Mouse (Mus musculus): ENCODE data around the gene Smad3. TPM values are rescaled to one million over a fixed set of nuclear protein-coding genes. Genes with fewer than 3 reads are reported as not detected.

The Smad3 gene
- polyA plus RNA-seq, 1 experiment, result 30.2 TPM

DNA sequence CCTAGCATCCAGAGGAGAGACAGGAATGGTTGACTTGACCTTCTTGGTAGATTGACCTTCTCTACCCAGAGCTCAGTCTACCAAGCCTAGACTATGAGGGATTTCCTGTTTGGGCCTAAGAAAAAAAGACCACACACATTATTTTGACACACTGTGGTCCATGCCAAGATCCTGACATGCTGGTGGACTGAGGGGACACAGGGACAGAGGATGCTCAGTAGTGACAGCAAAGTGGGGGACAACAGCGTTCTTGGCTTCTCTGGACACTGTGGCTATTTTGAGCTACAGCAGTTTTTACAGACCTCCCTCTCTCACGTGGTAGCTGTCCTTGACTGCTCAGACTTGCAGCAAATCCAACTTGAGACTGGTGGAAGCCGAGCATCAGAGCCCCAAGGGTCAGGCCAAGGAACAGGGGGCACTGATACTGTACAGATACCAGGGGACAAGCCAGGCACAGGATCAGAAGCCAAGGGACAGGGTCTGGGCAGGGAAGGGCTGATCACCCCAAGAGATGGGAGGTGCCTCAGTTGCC is 40.3 kb downstream of the Smad3 start:
- H3K4me1 ChIP-seq (ENCODE audit: control insufficient read depth, insufficient read depth, insufficient read length), result peaks cover 66% of the 10 kb centered on the region
- peak overlapping the region; percentile 12; the same call in 1 of the 2 replicates for H3K27ac ChIP-seq (ENCODE audit: insufficient read depth, low read length)
- no peak overlapping the region for H3K4me3 ChIP-seq (ENCODE audit: extremely low read depth, insufficient read depth, insufficient read length)
- H3K36me3 ChIP-seq (ENCODE audit: control insufficient read depth, insufficient read depth, low read length), result no peaks in the 10 kb centered on the region
- DNase-seq (ENCODE audit: low read depth in 1 of 2, low spot score in 2 of 2), result no peak
- TF ChIP-seq CTCF (IDR thresholded peaks at IDR 0.05; ENCODE audit: extremely low read depth, insufficient read depth, insufficient read length, insufficient replicate concordance), result no peak
- TF ChIP-seq POLR2A (IDR thresholded peaks at IDR 0.05; ENCODE audit: low read depth, low read length), result no peak
- 62% methylated on average over 3 of the region's 3 CpGs for WGBS
- H3K27me3 ChIP-seq (ENCODE audit: control insufficient read depth, insufficient read depth, low read length), result no peaks in the 10 kb centered on the region

GRCm38 (mm10) chr9:63716150-63717138 is 41.4 kb downstream of the Smad3 start:
- H3K27me3 ChIP-seq (ENCODE audit: control insufficient read depth, insufficient read depth, low read length), result no peaks in the 10 kb centered on the region
- WGBS, result 45% methylated on average over 18 of the region's 18 CpGs
- H3K27ac ChIP-seq (ENCODE audit: insufficient read depth, low read length), result 0 out of 2 replicates have a peak overlapping the region, but pooled peaks have one; percentile 13
- H3K4me3 ChIP-seq (ENCODE audit: extremely low read depth, insufficient read depth, insufficient read length), result no peak overlapping the region
- peaks cover 58% of the 10 kb centered on the region for H3K4me1 ChIP-seq (ENCODE audit: control insufficient read depth, insufficient read depth, insufficient read length)
- peak in 1 of 2 experiments; percentile 53 for DNase-seq (ENCODE audit: low read depth in 1 of 2, low spot score in 2 of 2)
- H3K36me3 ChIP-seq (ENCODE audit: control insufficient read depth, insufficient read depth, low read length), result no peaks in the 10 kb centered on the region
- TF ChIP-seq POLR2A (IDR thresholded peaks at IDR 0.05; ENCODE audit: low read depth, low read length), result no peak
- no peak for TF ChIP-seq CTCF (IDR thresholded peaks at IDR 0.05; ENCODE audit: extremely low read depth, insufficient read depth, insufficient read length, insufficient replicate concordance)

GRCm38 (mm10) chr9:63714572-63714971 is 43.2 kb downstream of the Smad3 start:
- WGBS, result 43% methylated on average over 6 of the region's 6 CpGs
- Histone ChIP-seq H3K36me3 (ENCODE audit: control insufficient read depth, insufficient read depth, low read length) (no peaks in the 10 kb centered on the region), H3K27ac (ENCODE audit: insufficient read depth, low read length) (no peak overlapping the region), H3K4me3 (ENCODE audit: extremely low read depth, insufficient read depth, insufficient read length) (no peak overlapping the region), H3K27me3 (ENCODE audit: control insufficient read depth, insufficient read depth, low read length) (no peaks in the 10 kb centered on the region), H3K4me1 (ENCODE audit: control insufficient read depth, insufficient read depth, insufficient read length) (peaks cover 41% of the 10 kb centered on the region)
- DNase-seq (ENCODE audit: low read depth in 1 of 2, low spot score in 2 of 2), result no peak
- TF ChIP-seq CTCF (IDR thresholded peaks at IDR 0.05; ENCODE audit: extremely low read depth, insufficient read depth, insufficient read length, insufficient replicate concordance) (no peak), POLR2A (IDR thresholded peaks at IDR 0.05; ENCODE audit: low read depth, low read length) (no peak)

DNA sequence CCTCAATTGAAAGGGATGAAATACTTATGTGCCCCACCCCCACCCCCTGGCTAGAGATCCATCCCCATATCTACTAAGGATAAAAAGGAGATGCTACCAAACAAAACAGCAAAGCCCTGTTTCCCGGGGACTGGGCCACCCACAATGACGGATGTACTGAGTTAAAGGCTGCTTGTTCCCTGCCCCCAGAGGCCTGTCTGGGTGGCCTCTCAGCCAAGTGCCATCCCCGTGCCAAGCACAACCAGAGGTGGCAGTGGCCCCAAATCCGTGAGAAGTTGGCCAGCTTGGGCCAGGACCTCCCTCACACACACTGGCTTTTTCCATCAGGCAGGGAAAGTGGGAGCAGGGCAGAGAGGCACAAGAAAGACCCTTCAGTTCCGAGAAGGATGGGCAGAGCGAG is 45.0 kb downstream of the Smad3 start:
- no peak overlapping the region for H3K4me3 ChIP-seq (ENCODE audit: extremely low read depth, insufficient read depth, insufficient read length)
- WGBS, result 86% methylated on average over 6 of the region's 6 CpGs
- H3K27me3 ChIP-seq (ENCODE audit: control insufficient read depth, insufficient read depth, low read length), result no peaks in the 10 kb centered on the region
- H3K36me3 ChIP-seq (ENCODE audit: control insufficient read depth, insufficient read depth, low read length), result no peaks in the 10 kb centered on the region
- DNase-seq (ENCODE audit: low read depth in 1 of 2, low spot score in 2 of 2), result no peak
- no peak overlapping the region for H3K27ac ChIP-seq (ENCODE audit: insufficient read depth, low read length)
- H3K4me1 ChIP-seq (ENCODE audit: control insufficient read depth, insufficient read depth, insufficient read length), result peaks cover 30% of the 10 kb centered on the region
- no peak for TF ChIP-seq POLR2A (IDR thresholded peaks at IDR 0.05; ENCODE audit: low read depth, low read length)
- TF ChIP-seq CTCF (IDR thresholded peaks at IDR 0.05; ENCODE audit: extremely low read depth, insufficient read depth, insufficient read length, insufficient replicate concordance), result no peak

- TF ChIP-seq POLR2A (IDR thresholded peaks at IDR 0.05; ENCODE audit: low read depth, low read length) (no peak), CTCF (IDR thresholded peaks at IDR 0.05; ENCODE audit: extremely low read depth, insufficient read depth, insufficient read length, insufficient replicate concordance) (no peak)
These were observed 46.1 kb downstream of the Smad3 start for GRCm38 (mm10) chr9:63711580-63712230.

GRCm38 (mm10) chr9:63709857-63710256 is 47.9 kb downstream of the Smad3 start:
- no peaks in the 10 kb centered on the region for H3K36me3 ChIP-seq (ENCODE audit: control insufficient read depth, insufficient read depth, low read length)

More at GRCm38 (mm10) chr9:63711580-63712230, 46.1 kb downstream of the Smad3 start:
- DNase-seq (ENCODE audit: low read depth in 1 of 2, low spot score in 2 of 2), result no peak
- Histone ChIP-seq H3K4me1 (ENCODE audit: control insufficient read depth, insufficient read depth, insufficient read length) (peaks cover 28% of the 10 kb centered on the region; the same call in 1 of the 2 replicates), H3K27ac (ENCODE audit: insufficient read depth, low read length) (no peak overlapping the region), H3K4me3 (ENCODE audit: extremely low read depth, insufficient read depth, insufficient read length) (no peak overlapping the region), H3K27me3 (ENCODE audit: control insufficient read depth, insufficient read depth, low read length) (no peaks in the 10 kb centered on the region), H3K36me3 (ENCODE audit: control insufficient read depth, insufficient read depth, low read length) (no peaks in the 10 kb centered on the region)
- 55% methylated on average over 13 of the region's 13 CpGs for WGBS

More at GRCm38 (mm10) chr9:63709857-63710256, 47.9 kb downstream of the Smad3 start:
- DNase-seq (ENCODE audit: low read depth in 1 of 2, low spot score in 2 of 2), result no peak
- H3K4me3 ChIP-seq (ENCODE audit: extremely low read depth, insufficient read depth, insufficient read length), result no peak overlapping the region
- WGBS, result 84% methylated on average over 5 of the region's 5 CpGs
- H3K27ac ChIP-seq (ENCODE audit: insufficient read depth, low read length), result no peak overlapping the region
- peaks cover 31% of the 10 kb centered on the region; the same call in 1 of the 2 replicates for H3K4me1 ChIP-seq (ENCODE audit: control insufficient read depth, insufficient read depth, insufficient read length)
- no peak for TF ChIP-seq CTCF (IDR thresholded peaks at IDR 0.05; ENCODE audit: extremely low read depth, insufficient read depth, insufficient read length, insufficient replicate concordance)
- no peak for TF ChIP-seq POLR2A (IDR thresholded peaks at IDR 0.05; ENCODE audit: low read depth, low read length)
- H3K27me3 ChIP-seq (ENCODE audit: control insufficient read depth, insufficient read depth, low read length), result no peaks in the 10 kb centered on the region

Data from spleen, adult 2 months (tissue).